Mouse (Mus musculus) heart, postnatal 0 days (tissue): ENCODE results near the gene Tpte.

Experiments
- CTCF ChIP-seq: IDR thresholded peaks from 2 replicates; pipeline ENCODE4 v1.5.1; 2016; ENCODE audit warnings: antibody characterized with exemption, control low read depth, low read depth
- EP300 ChIP-seq: IDR thresholded peaks from 2 replicates; pipeline ENCODE4 v1.6.1; 2016; ENCODE audit warnings: antibody characterized with exemption, low read depth

DNA sequence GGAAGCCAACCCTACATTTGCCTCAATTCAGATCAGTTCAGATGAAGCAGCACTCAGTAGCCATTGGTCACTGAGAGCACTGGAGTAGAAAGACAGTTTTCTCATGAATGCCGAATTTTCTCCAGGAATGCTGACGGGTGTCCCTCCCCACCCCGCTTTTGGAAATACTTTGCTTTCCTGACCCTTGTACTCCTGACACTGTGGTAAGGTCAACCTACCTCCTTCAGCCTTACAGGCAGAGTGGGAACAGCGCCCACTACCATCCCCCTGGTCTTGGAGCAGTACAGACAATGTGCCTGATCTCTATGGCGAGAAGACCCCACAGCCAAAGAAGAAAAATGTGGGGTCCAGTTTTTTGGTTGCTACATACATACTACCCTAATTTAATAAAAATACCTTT is 93.1 kb downstream of the Tpte start:
- TF ChIP-seq EP300 (no peak), CTCF (no peak)
